Mouse (Mus musculus): Measurements from ENCODE around the gene Zfp28.
A peak's percentile ranks its signal among the peaks of the same experiment; 100 is the strongest.
"Not testable (repeated sequence)": the region's sequence is repeated elsewhere in the genome, so short reads cannot be mapped to it uniquely, and the experiment has no call there.

The Zfp28 gene

DNA sequence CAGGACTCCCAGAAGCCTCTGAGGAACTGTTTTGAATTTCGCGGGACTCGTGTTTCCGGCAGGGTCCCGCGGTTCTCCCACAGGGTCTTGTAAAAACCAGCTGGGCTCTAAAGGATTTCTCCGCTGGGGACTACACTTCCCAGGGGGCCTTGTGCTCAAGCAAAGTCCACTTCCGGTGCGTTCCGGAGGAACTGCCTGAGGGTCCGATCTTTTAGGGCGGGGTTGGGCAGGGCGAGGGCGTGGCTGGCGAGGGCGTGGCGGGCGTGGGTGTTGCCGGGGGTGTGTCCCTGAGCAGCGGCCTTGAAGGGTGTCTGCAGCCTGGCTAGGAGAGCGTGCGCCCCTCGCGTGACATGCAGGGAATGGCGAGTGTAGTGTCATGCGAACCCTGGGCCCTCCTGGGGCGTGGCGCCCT, at the start of gene Zfp28:
Gene Zfp28 (plus strand): TSS at position 252 of the 412 bp plus-strand sequence.
- peak; percentile 93 for DNase-seq (ENCODE audit: low spot score)

DNA sequence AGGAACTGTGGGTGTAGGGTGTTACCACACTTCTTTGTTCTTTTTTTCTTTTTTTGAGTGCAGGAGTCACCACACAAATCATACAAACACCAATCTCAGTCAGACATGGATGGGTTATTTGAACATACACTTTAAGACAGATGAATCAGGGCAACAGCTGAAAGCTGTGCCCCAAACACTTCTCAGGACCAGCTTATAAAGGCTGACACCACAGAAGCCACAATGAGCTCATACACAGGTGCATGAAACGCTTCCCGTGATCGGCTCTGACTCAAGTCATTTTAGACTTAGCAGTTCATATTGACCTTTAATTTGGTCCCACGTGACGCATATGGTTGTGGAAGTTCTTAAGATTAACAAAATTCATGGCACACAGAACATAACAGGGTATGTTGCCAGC, 43.2 kb upstream of the Zfp28 start:
- DNase-seq (ENCODE audit: low spot score) = no peak

DNA sequence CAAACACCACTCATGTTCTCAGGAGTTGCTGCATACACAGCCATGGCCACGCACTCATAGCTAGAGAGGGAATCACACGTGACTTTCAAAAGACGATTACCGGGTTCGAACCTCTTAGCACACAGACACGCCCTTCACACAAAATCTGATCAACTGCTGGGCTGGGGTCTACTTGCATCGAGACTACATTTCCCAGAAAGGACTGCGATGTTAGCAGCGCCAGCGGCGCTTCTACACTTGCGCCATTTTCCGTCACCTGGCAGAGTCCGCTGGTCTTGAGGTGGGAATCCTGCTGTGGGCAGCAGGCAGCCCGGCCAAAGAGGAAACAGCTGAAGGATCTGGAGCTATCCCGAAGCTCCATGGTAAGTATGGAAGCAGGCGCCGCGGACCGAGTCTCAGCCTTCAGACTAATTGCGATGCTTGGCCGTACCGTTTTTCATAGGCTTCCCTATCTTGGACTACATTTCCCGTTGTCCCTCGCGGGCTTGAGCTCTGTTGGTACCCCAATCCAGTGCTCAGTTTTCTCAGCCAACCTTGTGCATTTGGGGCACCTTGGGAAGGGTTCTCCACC, 39.5 kb upstream of the Zfp28 start, which contains the start of gene Gm3854:
Gene Gm3854 (plus strand): TSS at position 259 of the 571 bp plus-strand sequence.
- DNase-seq (ENCODE audit: low spot score) = peak; percentile 75

DNA sequence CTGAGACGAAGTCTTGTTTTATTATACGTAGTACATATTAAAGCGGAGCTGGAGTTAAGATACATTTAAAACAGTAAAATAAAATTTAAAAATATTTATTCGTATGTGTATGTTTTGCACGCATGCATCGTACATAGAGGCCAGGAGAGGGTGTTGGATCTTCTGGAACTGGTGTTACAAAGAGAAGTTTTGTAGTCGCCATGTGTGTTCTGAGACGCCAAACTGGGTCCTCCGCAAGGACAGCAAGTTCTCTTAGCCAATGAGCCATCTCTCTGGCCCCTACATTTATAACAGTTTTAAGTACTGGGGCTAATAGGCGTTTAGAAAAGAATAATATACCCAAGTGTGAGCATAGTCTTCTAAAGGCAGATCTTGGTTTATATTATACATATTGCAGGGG, 39.0 kb upstream of the Zfp28 start:
- no peak for DNase-seq (ENCODE audit: low spot score)

DNA sequence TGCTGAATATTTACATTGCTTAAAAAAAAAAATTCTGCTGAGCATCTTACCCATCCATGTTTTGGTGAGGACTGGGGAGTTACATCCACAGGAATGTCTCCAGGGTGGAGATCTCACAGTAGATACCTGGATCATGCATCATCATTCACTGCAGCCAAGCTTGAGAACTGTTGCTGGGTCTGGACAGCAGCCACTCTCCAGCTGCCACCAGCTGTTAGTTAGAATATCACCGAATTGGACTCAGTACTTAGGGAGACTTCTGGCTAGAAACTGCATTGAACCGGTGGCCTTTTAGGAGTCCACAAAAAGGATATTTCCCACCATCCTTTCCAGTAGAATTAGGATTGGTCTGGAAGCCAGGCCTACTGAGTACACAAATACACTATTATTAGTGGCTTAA, 25.0 kb upstream of the Zfp28 start:
- DNase-seq (ENCODE audit: low spot score) = no peak

DNA sequence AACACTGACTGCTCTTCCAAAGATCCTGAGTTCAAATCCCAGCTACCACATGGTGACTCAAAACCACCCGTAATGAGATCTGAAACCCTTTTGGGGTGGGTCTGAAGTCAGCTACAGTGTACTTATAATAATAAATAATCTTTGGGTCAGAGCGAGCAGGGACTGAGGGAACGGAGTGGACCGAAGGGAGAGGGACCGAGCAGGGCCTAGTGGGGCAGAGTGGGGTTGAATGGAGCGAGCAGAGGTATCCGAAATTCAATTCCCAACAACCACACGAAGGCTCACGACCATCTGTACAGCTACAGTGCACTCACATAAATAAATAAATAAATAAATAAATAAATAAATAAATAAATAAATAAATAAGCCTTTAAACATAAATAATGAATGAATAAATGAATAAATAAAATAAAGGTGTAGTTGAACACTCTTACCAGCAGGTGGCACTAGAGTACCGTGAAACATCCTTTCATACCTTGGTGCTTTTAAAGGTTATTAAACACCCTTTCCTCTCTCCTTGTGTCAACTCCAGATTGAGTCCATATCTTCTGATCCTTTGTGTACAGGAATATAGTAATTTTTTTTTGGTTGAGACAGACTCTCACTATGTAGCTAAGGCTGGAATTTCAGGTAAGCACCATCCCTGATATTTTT, 24.0 kb upstream of the Zfp28 start:
- DNase-seq (ENCODE audit: low spot score) = no peak

DNA sequence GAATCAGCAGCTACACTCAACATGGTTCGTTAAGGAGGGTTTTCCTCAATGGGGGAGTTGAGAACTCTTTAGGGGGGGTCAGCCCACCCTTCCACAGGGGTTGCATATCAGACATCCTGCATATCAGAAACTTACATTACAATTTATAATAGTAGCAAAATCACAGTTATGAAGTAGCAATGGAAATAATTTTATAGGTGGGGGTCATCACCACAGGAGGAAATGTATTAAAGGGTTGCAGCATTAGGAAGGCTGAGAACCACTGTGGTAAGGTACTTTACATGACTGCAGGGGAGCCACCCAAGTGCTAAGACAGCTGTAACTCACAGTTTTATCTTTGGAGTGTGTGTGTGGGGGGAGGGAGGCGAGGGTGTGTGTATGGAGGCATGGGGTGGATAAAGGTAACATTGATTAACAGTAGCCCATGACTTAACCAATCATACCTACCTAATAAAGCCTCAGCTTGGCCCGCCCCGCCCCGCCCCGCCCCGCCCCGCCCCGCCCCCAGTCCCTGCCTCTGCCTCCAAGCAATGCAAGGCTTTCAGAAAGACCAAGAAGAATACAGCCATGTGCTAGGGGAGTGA, 22.5 kb upstream of the Zfp28 start:
- DNase-seq (ENCODE audit: low spot score) = no peak

DNA sequence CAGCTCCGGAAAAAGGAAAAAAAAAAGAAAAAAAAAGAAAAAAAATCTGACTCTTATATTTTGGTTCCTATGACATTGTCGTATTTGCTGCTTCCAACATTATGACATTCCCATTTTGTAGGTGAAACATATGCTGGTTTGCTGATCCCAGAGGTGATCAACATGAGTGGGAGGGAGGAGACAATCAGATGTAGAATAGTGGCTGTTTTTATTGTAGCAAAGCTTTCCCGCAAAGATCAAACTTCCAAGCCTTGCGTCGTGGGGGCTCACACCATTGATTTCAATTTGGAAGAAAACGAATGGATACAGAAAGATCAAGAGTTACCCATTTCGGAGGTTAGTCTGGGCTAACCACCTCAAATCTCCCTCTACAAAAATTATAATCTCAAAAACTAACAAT, 21.3 kb upstream of the Zfp28 start:
- no peak for DNase-seq (ENCODE audit: low spot score)

DNA sequence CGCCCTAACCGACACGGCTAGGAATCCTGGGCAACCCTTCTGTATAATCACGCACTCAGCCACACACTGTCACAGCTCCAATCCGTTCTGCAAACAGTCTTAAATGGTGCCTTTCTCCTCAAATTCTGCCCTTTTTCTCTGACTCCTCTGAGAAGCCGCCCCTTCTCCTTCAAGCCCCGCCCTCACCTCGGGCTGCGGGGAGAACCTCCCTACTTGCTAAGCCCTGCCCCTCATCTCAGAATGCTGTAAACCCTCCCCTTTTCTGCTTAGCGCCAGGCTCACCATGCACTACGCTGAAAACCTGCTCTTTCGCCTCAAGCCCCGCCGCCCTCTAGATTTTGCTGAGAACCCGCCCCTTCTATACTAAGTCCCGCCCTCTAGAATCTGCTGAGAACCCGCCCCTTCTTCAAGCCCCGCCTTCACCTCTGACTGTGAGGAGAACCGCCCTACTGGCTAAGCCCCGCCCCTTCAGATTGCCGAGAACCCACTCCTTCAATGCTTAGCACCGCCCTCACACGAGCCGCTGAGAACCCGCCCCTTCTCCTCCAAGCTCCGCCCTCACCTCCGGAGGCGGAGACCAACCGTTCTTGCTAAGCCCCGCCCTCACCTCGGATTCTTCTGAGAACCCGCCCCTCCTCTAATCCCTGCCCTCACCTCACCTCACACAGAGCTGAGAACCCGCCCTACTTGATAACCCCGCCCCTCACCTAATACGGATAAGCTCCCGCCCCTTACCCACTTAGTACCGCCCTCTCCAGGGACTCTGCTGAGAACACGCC, 20.6 kb upstream of the Zfp28 start:
- DNase-seq (ENCODE audit: low spot score) = peak; percentile 99

DNA sequence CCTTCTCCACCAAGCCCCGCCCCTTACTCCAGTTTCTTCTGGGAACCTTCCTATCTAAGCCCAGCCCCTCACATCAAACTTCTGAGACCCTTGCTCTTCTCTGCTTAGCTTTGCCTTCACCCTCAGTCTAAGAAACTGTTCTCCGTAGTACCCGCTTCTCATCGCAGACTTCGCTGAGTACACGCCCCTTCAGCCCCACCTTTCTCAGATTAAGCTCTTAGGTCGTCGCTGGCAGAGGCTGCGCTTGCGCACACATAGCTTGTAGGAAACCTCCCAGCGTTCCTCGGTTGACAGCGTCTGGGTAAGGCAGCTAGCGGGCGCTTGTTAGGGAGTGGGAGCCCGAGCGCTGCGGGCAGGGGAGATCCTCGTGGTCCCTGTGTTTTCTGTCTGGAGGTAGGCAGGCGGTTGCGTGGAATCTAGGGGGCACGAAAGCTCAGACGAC, 20.0 kb upstream of the Zfp28 start, which contains the start of gene Zfp78:
Gene Zfp78 (plus strand): TSS at position 234 of the 442 bp plus-strand sequence.
- no peak for DNase-seq (ENCODE audit: low spot score)

DNA sequence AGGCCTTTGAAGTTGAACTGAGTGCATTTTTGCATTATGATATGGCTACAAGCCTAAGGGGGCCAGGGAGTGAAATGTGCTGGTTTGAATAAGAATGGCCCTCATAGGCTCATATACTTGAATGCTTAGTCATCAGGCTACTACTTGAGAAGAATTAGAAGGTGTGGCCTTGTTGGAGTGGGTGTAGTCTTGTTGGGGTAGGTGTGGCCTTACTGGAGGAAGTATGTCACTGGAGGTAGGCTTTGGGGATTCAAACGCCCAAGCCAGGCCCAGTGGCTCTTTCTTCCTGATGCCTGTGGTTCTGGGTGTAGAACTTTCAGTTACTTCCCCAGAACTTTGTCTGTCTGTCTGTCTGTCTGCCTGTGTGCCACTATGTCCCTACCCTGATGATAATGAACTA, 18.3 kb upstream of the Zfp28 start:
- no peak for DNase-seq (ENCODE audit: low spot score)

DNA sequence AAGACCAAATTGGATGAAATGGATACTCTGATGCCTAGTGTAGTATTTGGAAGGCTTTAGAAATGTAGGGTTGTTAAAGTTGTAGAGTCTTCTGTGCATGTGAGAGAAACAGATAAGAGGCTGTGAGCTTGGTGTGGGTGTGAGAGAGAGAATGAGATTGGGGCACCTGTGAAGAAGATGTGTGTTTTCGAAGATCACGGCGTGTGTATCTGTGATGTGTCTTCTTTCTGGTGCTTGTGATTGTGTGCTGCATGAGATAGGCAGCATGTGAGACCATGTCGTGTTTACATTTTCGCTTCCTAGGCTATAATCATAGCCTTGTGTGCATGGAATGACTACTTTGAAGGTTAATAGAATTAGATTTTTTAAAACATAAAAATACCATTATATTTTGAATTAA, 15.9 kb upstream of the Zfp28 start:
- no peak for DNase-seq (ENCODE audit: low spot score)

DNA sequence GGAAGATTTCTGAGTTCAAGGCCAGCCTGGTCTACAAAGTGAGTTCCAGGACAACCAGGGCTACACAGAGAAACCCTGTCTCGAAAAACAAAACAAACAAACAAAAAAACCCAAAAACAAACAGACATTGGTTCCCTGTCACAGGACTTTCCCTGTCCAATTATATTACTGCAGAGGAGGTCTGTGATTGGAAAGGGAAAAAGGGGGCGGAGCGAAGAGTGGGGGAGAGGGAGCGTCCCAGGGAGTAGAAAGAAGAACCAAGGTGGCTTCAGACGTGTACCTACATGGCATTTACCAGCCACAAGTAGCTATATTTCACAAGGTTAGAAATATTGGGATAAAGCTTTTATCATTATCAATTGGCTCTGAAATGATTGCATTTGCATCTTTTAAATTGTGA, 14.9 kb upstream of the Zfp28 start:
- not testable (repeated sequence) for DNase-seq (ENCODE audit: low spot score)

DNA sequence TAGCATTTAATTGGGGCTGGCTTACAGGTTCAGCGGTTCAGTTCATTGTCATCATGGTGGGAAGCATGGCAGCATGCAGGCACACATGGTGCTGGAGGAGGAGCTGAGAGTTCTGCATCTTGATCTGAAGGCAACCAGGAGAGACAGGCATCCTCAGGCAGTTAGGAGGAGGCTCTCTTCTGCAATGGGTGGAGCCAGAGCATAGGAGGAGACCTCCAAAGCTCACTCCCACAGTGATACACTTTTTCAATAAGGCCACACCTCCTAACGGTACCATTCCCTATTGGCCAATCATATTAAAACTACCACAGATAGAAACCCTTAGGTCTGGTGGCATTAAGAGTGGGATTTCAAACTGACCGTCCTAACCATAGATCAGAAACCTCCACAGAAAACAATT, 13.6 kb upstream of the Zfp28 start:
- no peak for DNase-seq (ENCODE audit: low spot score)

DNA sequence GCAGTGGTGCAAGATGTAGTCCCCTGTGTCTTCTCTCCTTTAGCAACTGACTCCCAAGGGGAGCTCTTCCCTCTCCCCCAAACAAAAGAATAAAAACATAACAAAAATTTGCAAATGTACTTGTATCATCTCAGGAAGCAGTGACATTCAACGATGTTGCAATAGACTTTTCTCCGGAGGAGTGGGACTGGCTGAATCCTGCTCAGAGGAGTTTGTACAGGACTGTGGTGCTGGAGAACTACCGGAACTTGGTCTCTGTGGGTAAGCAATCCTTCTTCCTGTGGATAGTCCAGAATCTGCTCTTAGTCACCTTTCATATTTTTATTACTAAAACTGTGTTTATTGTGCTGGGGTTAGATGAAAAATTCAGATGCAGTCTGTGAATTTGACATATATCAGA, 10.1 kb upstream of the Zfp28 start:
- no peak for DNase-seq (ENCODE audit: low spot score)

DNA sequence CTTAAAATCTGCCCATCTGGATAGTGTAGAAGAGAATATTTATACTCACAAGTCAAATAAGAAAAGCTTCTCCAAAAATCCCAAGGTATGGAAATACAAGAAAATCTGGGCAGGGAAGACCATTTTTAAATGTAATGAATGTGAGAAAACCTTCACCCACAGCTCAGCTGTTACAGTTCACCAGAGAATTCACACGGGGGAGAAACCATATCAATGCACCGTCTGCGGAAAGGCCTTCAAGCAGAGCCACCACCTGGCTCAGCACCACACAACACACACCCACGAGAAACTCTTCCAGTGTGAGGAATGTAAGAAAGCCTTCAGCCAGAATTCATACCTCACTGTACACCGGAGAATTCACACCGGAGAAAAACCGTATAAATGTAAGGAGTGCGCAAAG, 4.7 kb upstream of the Zfp28 start:
- DNase-seq (ENCODE audit: low spot score) = no peak

DNA sequence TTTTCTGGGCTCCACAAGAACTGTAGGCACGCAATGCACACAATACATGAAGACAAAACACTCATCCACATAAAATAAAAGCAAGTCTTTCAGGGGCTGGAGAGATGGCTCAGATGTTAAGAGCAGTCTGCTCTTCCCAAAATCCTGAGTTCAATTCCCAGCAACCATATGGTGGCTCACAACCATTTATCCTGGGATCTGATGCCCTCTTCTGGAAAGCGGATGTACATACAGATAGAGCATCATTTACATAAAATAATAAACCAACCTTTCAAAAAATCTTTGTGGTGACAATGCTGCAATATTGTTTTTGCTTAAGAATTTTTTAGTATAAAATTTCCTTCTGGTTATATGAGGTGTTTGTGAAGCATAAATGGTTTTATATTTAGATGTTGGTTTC, 1.7 kb upstream of the Zfp28 start:
- no peak for DNase-seq (ENCODE audit: low spot score)

DNA sequence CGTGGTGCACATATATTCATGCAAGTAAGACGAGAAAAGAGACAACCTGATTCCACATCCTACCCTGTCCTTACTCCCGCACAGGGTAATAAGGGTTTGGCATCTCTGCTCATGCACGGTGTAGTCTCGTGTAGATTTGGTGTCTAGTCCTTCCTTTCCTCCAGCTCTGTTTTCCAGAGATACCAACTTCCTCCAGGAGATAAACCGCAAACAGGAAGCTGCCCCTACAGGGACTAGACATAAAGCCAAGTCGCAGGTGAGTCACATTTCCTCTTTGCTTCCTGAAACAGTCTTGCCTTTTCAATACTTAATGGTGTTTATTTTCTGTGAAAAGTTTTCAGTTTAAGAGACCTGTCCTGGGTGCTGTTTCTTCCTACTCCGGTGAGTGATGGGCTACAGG, 916 bp downstream of the Zfp28 start:
- DNase-seq (ENCODE audit: low spot score) = no peak

DNA sequence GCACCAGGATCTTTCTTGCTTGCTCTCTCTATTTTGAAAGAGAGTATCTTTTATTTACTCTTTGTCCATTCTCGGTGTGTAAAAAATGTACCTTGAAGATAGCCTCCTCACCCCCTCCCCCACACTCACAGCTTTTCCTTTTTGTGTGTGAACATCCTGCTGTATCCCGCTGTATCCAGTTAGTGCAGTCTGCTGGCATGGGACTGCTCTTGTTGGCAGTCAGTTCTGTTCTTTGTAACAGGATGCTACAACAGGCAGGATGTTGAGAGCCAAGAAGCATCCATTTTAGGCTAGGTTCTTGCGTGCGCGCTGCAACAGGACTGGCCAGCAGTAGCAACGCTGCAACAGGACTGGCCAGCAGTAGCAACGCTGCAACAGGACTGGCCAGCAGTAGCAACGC, 3.9 kb downstream of the Zfp28 start:
- peak; percentile 44 for DNase-seq (ENCODE audit: low spot score)

DNA sequence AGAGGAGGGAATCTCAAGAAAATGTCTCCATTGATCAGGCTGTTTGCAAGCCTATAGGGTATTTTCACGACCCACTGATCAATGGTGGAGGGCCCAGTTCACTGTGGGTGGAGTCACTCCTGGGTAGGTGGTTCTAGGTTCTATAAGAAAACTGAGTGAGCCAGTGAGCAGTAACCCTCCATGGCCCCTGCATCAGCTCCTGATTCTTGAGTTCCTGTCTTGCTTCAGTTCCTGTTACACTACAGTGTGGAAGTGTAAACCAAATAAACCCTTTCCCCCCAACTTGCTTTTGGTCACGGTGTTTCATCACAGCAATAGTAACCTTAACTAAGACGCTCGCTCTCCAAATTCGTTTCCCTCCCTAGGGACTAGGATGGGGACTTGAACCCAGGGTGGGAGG, 5.9 kb downstream of the Zfp28 start:
- DNase-seq (ENCODE audit: low spot score) = no peak

DNA sequence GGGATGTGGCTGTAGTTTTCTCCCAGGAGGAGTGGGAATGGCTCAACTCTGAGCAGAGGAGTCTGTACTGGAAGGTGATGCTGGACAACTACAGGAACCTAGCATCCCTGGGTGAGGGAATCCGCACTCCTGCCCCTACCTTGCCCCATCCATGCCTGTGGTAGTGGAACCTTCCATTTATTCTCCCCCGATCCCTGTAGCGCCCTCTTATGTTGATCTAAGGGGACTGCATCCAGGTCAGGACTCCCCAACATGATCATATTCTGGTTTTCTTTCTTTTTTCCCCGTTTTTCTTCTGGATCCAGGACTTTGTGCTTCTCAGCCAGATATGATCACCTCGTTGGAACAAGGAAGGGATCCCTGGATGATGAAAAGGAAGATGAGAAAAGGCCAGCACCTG, 6.4 kb downstream of the Zfp28 start:
- DNase-seq (ENCODE audit: low spot score) = no peak

DNA sequence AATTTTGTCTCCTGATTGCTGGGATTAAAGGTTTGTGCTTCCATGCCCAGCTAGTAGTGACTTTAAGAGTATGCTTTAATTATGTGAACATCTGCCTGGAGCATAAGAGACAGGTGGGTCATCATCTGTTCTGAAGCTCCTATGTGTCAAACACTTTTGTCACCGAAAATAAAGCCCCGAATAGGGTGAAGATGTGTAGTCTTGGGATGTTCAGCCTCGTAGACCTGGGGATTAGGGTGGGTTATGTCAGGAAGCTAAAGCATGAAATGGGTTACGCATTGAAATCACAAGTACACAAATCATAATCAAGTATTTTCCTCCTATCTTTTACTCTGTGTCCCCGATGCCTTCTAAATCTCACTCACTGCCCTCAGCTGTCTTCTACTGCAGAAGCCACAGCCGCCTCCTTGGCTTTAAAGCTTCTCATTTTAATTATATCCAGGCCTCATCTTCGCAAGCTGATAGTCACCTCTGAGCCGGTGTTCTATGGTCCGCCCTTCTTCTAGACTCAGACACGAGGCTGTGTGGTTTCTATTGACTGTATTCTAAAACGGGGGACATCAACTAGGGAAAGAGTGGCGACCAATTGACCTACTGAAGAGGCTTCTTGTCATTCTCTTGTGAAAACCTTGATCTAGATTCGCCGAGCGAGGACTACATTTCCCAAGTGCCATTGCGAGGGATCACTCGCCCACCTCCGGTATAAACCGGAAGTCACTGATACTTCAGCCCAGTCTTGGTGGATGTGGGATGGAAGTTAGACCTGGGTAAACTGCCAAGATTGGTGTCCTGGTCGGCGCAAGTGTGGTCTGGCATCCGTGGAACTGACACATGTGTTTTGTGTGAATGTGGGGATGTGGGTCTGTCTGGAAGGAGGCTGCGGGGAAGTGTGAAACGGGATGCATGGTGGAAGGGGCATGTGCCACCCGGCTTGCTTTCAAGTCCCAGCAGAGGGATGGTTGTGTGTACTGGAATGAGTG, 15.2 kb downstream of the Zfp28 start, which contains the start of gene Smim17:
Gene Smim17 (plus strand): TSS at position 720 of the 980 bp plus-strand sequence.
- peak; percentile 62 for DNase-seq (ENCODE audit: low spot score)
